Mouse (Mus musculus): ENCODE measurements around the gene Cluh.
A peak's percentile ranks its signal among the peaks of the same experiment; 100 is the strongest.

Cluh gene

DNA sequence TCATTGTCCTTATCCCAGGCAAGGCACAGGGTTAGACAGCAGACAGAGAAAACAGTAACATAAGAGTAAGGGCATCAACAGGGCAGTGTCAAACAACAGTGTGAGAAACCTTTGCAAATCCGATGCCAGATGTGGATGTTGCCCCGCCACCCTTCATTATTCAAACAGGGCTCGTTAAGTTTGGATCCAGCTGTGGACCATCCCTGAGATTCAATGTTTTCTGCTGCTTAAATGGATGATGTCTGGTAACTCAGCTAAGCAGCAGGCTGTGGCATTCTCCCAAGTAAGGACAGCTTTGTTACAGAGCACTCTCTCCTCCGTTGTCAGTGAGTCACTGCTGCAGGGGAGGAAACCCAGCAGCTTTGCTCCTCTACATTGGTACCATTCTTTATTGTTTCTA is 25.9 kb downstream of the Cluh start:
- no peak for DNase-seq

DNA sequence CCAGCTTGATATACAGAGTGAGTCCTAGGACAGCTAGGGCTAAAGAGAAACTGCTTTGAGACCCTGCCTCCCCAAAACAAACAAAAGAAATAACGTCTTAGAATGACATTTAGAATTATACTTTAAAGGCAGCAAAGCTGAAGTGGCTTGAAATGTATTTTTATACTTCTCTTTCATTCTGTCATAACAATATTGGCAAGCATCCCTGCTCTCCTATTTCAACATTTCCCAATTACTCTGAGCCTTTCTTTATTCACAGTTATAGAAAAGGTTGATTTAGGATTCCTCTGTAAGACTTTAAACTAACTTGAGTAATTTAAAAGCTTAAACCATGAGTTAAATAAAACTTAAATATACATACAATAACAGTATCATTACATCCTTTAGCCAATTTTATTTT is 42.9 kb downstream of the Cluh start:
- no peak for DNase-seq

DNA sequence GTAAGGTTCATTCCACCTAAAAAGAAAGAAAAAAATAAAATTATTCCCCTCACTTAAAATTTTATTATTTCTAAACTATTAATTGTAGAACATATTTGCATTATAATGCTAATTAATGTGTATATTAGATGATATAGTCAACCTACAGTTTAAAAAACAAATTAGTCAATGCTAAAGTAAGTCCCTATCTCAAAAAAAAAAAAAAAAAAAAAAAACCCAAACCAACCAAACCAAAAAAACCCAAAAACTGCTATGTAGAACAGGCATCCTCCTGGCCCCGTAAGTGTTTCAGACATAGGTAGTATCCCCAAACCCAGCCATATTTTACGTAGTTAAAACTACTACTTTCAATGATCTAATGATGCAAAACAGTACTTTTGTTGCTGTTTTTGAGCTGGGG is 50.2 kb downstream of the Cluh start:
- no peak for DNase-seq

DNA sequence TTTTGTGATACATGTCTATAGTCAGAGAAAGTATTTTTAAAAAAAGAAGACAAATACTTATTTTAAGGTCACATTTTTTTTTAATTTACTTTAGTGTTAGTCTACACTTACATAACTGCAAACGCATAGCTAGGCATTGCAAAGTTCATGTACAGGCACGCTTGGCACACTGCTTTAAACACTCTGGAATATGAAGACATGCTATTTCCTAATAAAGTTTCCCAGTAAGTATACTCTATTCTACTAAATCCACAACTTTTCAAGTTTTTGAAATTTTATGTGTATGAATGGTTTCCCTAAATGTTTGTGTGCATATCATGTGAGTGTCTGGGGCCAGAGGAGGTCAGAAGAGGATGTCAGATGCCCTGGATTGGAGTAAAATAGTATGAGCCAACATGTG is 54.8 kb downstream of the Cluh start:
- no peak for DNase-seq

DNA sequence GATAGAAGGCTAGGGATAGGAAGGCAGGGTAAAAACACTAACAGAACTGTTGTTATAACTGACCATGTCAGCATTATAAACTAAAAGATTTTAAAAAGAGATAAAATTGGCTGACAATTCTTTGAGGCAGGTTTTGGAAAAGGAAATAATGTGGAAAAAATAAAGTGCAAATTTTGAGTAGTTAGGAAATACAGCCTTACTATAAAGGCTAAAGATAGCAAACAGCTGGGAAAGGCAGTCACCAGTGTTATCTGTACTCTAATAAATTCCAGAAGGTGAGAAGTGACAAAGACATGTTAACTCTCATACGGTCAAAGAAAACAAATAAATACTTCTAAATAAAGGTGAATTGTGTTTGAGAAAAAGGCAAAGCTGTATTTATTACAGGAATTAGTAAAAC is 59.5 kb downstream of the Cluh start:
- no peak for DNase-seq

DNA sequence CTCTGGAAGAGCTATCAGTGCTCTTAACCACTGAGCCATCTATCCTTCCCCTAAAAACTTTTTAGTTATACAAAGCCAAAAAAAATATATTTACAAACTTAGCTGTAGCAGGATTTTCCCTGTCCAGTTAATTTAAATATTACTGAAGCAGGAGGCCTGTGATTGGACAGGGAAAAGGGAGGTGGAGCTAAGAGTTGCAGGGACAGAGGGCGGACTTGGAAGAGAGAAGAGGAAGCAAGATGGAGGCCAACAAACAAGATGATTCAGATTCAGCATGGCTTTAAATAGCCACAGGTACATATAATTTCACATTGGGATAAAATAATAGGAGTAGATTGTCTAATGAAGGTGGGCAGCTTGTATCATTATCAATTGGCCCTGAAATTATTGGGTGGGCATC is 61.4 kb downstream of the Cluh start:
- no peak for DNase-seq

DNA sequence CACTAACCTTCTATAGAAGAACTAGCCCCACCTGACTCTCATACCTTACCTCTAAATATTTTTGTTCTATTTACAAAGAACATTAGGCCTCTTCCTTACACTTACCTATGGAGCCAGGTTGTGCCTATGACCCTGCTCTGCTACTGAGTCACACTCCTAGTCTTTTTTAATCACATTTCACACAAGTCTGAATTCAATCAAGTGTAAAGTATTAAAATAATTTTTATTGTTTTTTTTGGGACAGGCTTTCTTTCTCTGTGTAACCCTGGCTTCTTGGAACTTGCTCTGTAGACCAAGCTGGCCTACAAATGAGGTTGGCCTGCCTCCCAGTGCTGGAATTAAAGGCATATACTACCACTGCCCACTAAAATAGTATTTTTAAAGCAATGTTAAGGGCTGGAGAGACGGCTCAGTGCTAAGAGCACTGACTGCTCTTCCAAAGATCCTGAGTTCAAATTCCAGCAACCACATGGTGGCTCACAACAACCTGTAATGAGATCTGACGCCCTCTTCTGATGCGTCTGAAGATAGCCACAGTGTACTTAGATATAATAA is 66.8 kb downstream of the Cluh start:
- DNase-seq = peak; percentile 48 to 54

Measured in cerebellum, adult 18-20 months (tissue).